Mouse (Mus musculus) left cerebral cortex, adult 11 months (tissue): ENCODE measurements around the gene Fzd10.

Source experiments
- DNase-seq: peaks from one replicate; pipeline ENCODE4 v3.0.0; 2022; ENCODE audit warnings: low spot score

The Fzd10 gene

GRCm38 (mm10) chr5:128600072-128601021 is at the start of gene Fzd10:
Fzd10 (plus strand) TSS chr5:128600844.
- no peak for DNase-seq

- DNase-seq, result no peak
Observed at GRCm38 (mm10) chr5:128551448-128551847, 49.2 kb upstream of the Fzd10 start.

GRCm38 (mm10) chr5:128552136-128552890 is 48.3 kb upstream of the Fzd10 start:
- DNase-seq, result no peak

GRCm38 (mm10) chr5:128558126-128558525 is 42.5 kb upstream of the Fzd10 start:
- DNase-seq, result no peak

GRCm38 (mm10) chr5:128567313-128567712 is 33.3 kb upstream of the Fzd10 start:
- DNase-seq, result no peak

GRCm38 (mm10) chr5:128568970-128569369 is 31.7 kb upstream of the Fzd10 start:
- DNase-seq, result no peak

- no peak for DNase-seq
Observed at GRCm38 (mm10) chr5:128570091-128570490, 30.6 kb upstream of the Fzd10 start.

GRCm38 (mm10) chr5:128570848-128571247 is 29.8 kb upstream of the Fzd10 start:
- DNase-seq, result no peak

- DNase-seq, result no peak
Observed at GRCm38 (mm10) chr5:128571706-128572105, 28.9 kb upstream of the Fzd10 start.

- DNase-seq, result no peak
Observed at GRCm38 (mm10) chr5:128575997-128576579, 24.6 kb upstream of the Fzd10 start.

GRCm38 (mm10) chr5:128579047-128579650 is 21.5 kb upstream of the Fzd10 start:
- DNase-seq, result no peak

- no peak for DNase-seq
Observed at GRCm38 (mm10) chr5:128580931-128581330, 19.7 kb upstream of the Fzd10 start.

- no peak for DNase-seq
Observed at GRCm38 (mm10) chr5:128581516-128581921, 19.1 kb upstream of the Fzd10 start.

GRCm38 (mm10) chr5:128589231-128589630 is 11.4 kb upstream of the Fzd10 start:
- no peak for DNase-seq

GRCm38 (mm10) chr5:128593446-128593845 is 7.2 kb upstream of the Fzd10 start:
- DNase-seq, result no peak

- no peak for DNase-seq
Observed at GRCm38 (mm10) chr5:128596813-128597212, 3.8 kb upstream of the Fzd10 start.

- no peak for DNase-seq
Observed at GRCm38 (mm10) chr5:128597381-128597780, 3.3 kb upstream of the Fzd10 start.

GRCm38 (mm10) chr5:128598191-128598720 is 2.4 kb upstream of the Fzd10 start:
- no peak for DNase-seq

- no peak for DNase-seq
Observed at GRCm38 (mm10) chr5:128598760-128599364, 1.8 kb upstream of the Fzd10 start.

GRCm38 (mm10) chr5:128599365-128600071 is 1.1 kb upstream of the Fzd10 start:
- DNase-seq, result no peak
